Mouse (Mus musculus): ENCODE measurements around the gene Ap1m1. TPM values are rescaled to one million over a fixed set of nuclear protein-coding genes. Genes with fewer than 3 reads are reported as not detected.

The Ap1m1 gene
- total RNA-seq, 2 experiments from 2014 or later = 25.8 to 26.0 TPM

- DNase-seq = peak; percentile 42
- Histone ChIP-seq H3K27ac (peak overlapping the region; percentile 74), H3K4me3 (no peak overlapping the region)
- peak; percentile 67 for TF ChIP-seq CTCF (IDR thresholded peaks at IDR 0.05)
- intact Hi-C loops (cut with DNase I) = no loop called here
Measured at GRCm38 (mm10) chr8:72261019-72261418, 21.2 kb downstream of the Ap1m1 start.

- intact Hi-C loops (cut with DNase I) = no loop called here
- DNase-seq = no peak
- no peak for TF ChIP-seq CTCF (IDR thresholded peaks at IDR 0.05)
- Histone ChIP-seq H3K4me3 (no peak overlapping the region), H3K27ac (peak overlapping the region; percentile 74)
Measured at GRCm38 (mm10) chr8:72261431-72261830, 21.6 kb downstream of the Ap1m1 start.

- intact Hi-C loops (cut with DNase I) = loop anchor here (1.0 kb wide), 1 partner anchor 104 kb away; no protein-coding TSS in a partner anchor
- peak; percentile 68 for TF ChIP-seq CTCF (IDR thresholded peaks at IDR 0.05)
- peak; percentile 58 for DNase-seq
- Histone ChIP-seq H3K27ac (peak overlapping the region; percentile 74), H3K4me3 (no peak overlapping the region)
Measured at GRCm38 (mm10) chr8:72261872-72262271, 22.1 kb downstream of the Ap1m1 start.

GRCm38 (mm10) chr8:72262756-72263155 lies 22.9 kb downstream of the Ap1m1 start:
- intact Hi-C loops (cut with DNase I) = loop anchor here (1.0 kb wide), 1 partner anchor 104 kb away; no protein-coding TSS in a partner anchor
- no peak for DNase-seq
- H3K27ac ChIP-seq = peak overlapping the region; percentile 74
- no peak overlapping the region for H3K4me3 ChIP-seq
- TF ChIP-seq CTCF (IDR thresholded peaks at IDR 0.05) = no peak

GRCm38 (mm10) chr8:72263451-72263850 lies 23.6 kb downstream of the Ap1m1 start:
- no peak for TF ChIP-seq CTCF (IDR thresholded peaks at IDR 0.05)
- intact Hi-C loops (cut with DNase I) = no loop called here

GRCm38 (mm10) chr8:72265342-72265741 lies 25.5 kb downstream of the Ap1m1 start:
- H3K4me3 ChIP-seq = no peak overlapping the region
- peak; percentile 70 for DNase-seq
- H3K27ac ChIP-seq = peak overlapping the region; percentile 81
- intact Hi-C loops (cut with DNase I) = no loop called here
- no peak for TF ChIP-seq CTCF (IDR thresholded peaks at IDR 0.05)

More at GRCm38 (mm10) chr8:72263451-72263850, 23.6 kb downstream of the Ap1m1 start:
- H3K27ac ChIP-seq = peak overlapping the region; percentile 35; the same call in 1 of the 2 replicates
- DNase-seq = no peak
- H3K4me3 ChIP-seq = no peak overlapping the region

- DNase-seq = no peak
- intact Hi-C loops (cut with DNase I) = no loop called here
- no peak for TF ChIP-seq CTCF (IDR thresholded peaks at IDR 0.05)
- H3K27ac ChIP-seq = peak overlapping the region; percentile 81
- H3K4me3 ChIP-seq = no peak overlapping the region
Measured at GRCm38 (mm10) chr8:72266671-72267070, 26.9 kb downstream of the Ap1m1 start.

- H3K27ac ChIP-seq = peak overlapping the region; percentile 87
Measured at GRCm38 (mm10) chr8:72267106-72267505, 27.3 kb downstream of the Ap1m1 start.

GRCm38 (mm10) chr8:72268356-72268755 lies 28.5 kb downstream of the Ap1m1 start:
- peak overlapping the region; percentile 47 for H3K4me3 ChIP-seq
- peak overlapping the region; percentile 87 for H3K27ac ChIP-seq
- peak; percentile 79 for DNase-seq
- no peak for TF ChIP-seq CTCF (IDR thresholded peaks at IDR 0.05)
- intact Hi-C loops (cut with DNase I) = no loop called here

More at GRCm38 (mm10) chr8:72267106-72267505, 27.3 kb downstream of the Ap1m1 start:
- DNase-seq = no peak
- no peak for TF ChIP-seq CTCF (IDR thresholded peaks at IDR 0.05)
- H3K4me3 ChIP-seq = no peak overlapping the region
- intact Hi-C loops (cut with DNase I) = no loop called here

- peak overlapping the region; percentile 87 for H3K27ac ChIP-seq
- intact Hi-C loops (cut with DNase I) = no loop called here
- no peak overlapping the region for H3K4me3 ChIP-seq
- DNase-seq = no peak
- TF ChIP-seq CTCF (IDR thresholded peaks at IDR 0.05) = no peak
Measured at GRCm38 (mm10) chr8:72270606-72271005, 30.8 kb downstream of the Ap1m1 start.

- peak overlapping the region; percentile 87 for H3K27ac ChIP-seq
- no peak for TF ChIP-seq CTCF (IDR thresholded peaks at IDR 0.05)
- H3K4me3 ChIP-seq = no peak overlapping the region
- intact Hi-C loops (cut with DNase I) = no loop called here
- DNase-seq = no peak
Measured at GRCm38 (mm10) chr8:72271051-72271660, 31.3 kb downstream of the Ap1m1 start.

GRCm38 (mm10) chr8:72271691-72272090 lies 31.9 kb downstream of the Ap1m1 start:
- intact Hi-C loops (cut with DNase I) = no loop called here
- H3K4me3 ChIP-seq = no peak overlapping the region
- TF ChIP-seq CTCF (IDR thresholded peaks at IDR 0.05) = no peak
- peak overlapping the region; percentile 87 for H3K27ac ChIP-seq
- no peak for DNase-seq

- intact Hi-C loops (cut with DNase I) = no loop called here
- peak; percentile 71 for TF ChIP-seq CTCF (IDR thresholded peaks at IDR 0.05)
- Histone ChIP-seq H3K27ac (peak overlapping the region; percentile 87), H3K4me3 (no peak overlapping the region)
- DNase-seq = peak; percentile 79
Measured at GRCm38 (mm10) chr8:72272361-72272760, 32.5 kb downstream of the Ap1m1 start.
